Mouse (Mus musculus) kidney, embryonic 16.5 days (tissue): ENCODE measurements around the gene Psmb8. TPM values are rescaled to one million over a fixed set of nuclear protein-coding genes. Genes with fewer than 3 reads are reported as not detected.

Experiments used
- polyA plus RNA-seq: library from polyadenylated mRNA; unstranded; fragments of >200 nt; fragmentation: Nextera tagmentation; extraction: Ambion mirVana; gene quantifications from 2 replicates; pipeline ENCODE4 v1.2.1, GENCODE M21; 2015

The Psmb8 gene
- polyA plus RNA-seq, 1 experiment from 2014 or later, result 7.2 TPM

Other genes starting within 250 kb of the Psmb8 start
- gene B3galt4, start 246.2 kb upstream of the Psmb8 start, polyA plus RNA-seq, result 6.2 and 6.9 TPM in 2 replicates
- 51.9 and 54.7 TPM in 2 replicates for gene Vps52, start 241.9 kb upstream of the Psmb8 start, polyA plus RNA-seq
- gene Rps18, start 241.7 kb upstream of the Psmb8 start, polyA plus RNA-seq, result 1,660 and 1,786 TPM in 2 replicates
- 31.5 and 32.7 TPM in 2 replicates for gene H2-K1, start 197.4 kb upstream of the Psmb8 start, polyA plus RNA-seq
- 14.7 and 18.7 TPM in 2 replicates for gene Ring1, start 173.0 kb upstream of the Psmb8 start, polyA plus RNA-seq
- gene H2-Ke6, start 169.7 kb upstream of the Psmb8 start, polyA plus RNA-seq, result 52.9 and 54.0 TPM in 2 replicates
- gene Slc39a7, start 166.0 kb upstream of the Psmb8 start, polyA plus RNA-seq, result 227 and 231 TPM in 2 replicates
- 52.7 and 56.7 TPM in 2 replicates for gene Rxrb, start 165.9 kb upstream of the Psmb8 start, polyA plus RNA-seq
- 3.2 and 3.7 TPM in 2 replicates for gene Col11a2, start 158.3 kb upstream of the Psmb8 start, polyA plus RNA-seq
- 0.52 and 0.82 TPM in 2 replicates for gene H2-Oa, start 105.4 kb upstream of the Psmb8 start, polyA plus RNA-seq
- 18.3 and 19.0 TPM in 2 replicates for gene H2-DMa, start 78.2 kb upstream of the Psmb8 start, polyA plus RNA-seq
- 117 and 134 TPM in 2 replicates for gene Brd2, start 75.1 kb upstream of the Psmb8 start, polyA plus RNA-seq
- gene H2-DMb2, start 54.4 kb upstream of the Psmb8 start, polyA plus RNA-seq, result 24.5 and 30.3 TPM in 2 replicates
- 7.2 and 8.6 TPM in 2 replicates for gene H2-DMb1, start 44.6 kb upstream of the Psmb8 start, polyA plus RNA-seq
- gene Tap1, start 10.2 kb upstream of the Psmb8 start, polyA plus RNA-seq, result 4.7 and 5.5 TPM in 2 replicates
- 2.0 and 2.4 TPM in 2 replicates for gene Psmb9, start 10.0 kb upstream of the Psmb8 start, polyA plus RNA-seq
- gene Tap2, start 5.8 kb downstream of the Psmb8 start, polyA plus RNA-seq, result 5.2 and 5.8 TPM in 2 replicates
- 0.14 and 0.27 TPM in 2 replicates for gene H2-Ob, start 41.2 kb downstream of the Psmb8 start, polyA plus RNA-seq
- 31.6 and 37.9 TPM in 2 replicates for gene H2-Ab1, start 60.0 kb downstream of the Psmb8 start, polyA plus RNA-seq
- 2.6 and 3.3 TPM in 2 replicates for gene H2-Aa, start 90.1 kb downstream of the Psmb8 start, polyA plus RNA-seq
- 7.8 and 8.4 TPM in 2 replicates for gene H2-Eb1, start 108.1 kb downstream of the Psmb8 start, polyA plus RNA-seq
- gene H2-Eb2, start 127.9 kb downstream of the Psmb8 start, polyA plus RNA-seq, result 0.04 TPM in 1 of 2 replicates, not detected in the other
- not detected in 2 replicates for gene Btnl2, start 157.1 kb downstream of the Psmb8 start, polyA plus RNA-seq
- gene Btnl1, start 179.4 kb downstream of the Psmb8 start, polyA plus RNA-seq, result not detected in 2 replicates
- gene BC051142, start 201.1 kb downstream of the Psmb8 start, polyA plus RNA-seq, result 0.23 and 0.74 TPM in 2 replicates